Mouse (Mus musculus): Measurements from ENCODE around the gene Rfng.

DNA sequence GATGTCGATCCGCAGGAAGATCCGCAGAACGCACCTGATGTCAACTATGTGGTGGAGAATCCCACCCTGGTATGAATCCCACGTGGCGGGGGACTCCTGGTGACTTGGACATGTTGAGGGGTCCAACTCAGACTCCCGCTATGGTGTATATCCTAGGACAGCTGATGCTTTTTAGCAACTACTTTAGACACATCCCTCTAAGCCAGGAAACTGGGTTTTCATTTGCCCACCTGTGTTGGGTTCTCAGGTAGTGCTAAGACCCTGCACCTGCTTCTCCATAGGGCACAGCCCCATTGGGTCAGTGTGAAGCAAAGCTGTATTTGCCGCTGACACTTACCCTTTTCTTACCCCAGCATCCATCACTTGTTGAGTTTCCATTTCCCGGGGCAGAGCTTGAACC, 1.1 kb upstream of the Rfng start:
- TF ChIP-seq EP300 (IDR thresholded peaks at IDR 0.05; ENCODE audit: low read depth) (no peak), CTCF (IDR thresholded peaks at IDR 0.05; ENCODE audit: low read depth) (no peak)

All from liver, postnatal 0 days (tissue).